Mouse (Mus musculus) myocyte (in vitro differentiated cells): ENCODE measurements around the gene 4931406P16Rik. TPM values are rescaled to one million over a fixed set of nuclear protein-coding genes. Genes with fewer than 3 reads are reported as not detected.

ENCODE experiments used
- H3K27me3 ChIP-seq: one replicate; pipeline ENCODE4 v1.6.1; 2011; ENCODE audit not compliant: control insufficient read depth, insufficient read depth, insufficient read length
- H3K36me3 ChIP-seq: one replicate; pipeline ENCODE4 v1.6.1; 2011; ENCODE audit not compliant: control insufficient read depth, insufficient read depth
- H3K4me2 ChIP-seq: one replicate; pipeline ENCODE4 v1.6.1; 2011; ENCODE audit warnings: low read depth, control low read depth
- H3K4me3 ChIP-seq: one replicate; pipeline ENCODE4 v1.5.1; 2011; ENCODE audit warnings: mild to moderate bottlenecking, control low read depth, moderate library complexity
- H3K79me2 ChIP-seq: one replicate; pipeline ENCODE4 v1.6.1; 2011; ENCODE audit not compliant: control insufficient read depth, insufficient read depth
- H3ac ChIP-seq: one replicate; pipeline ENCODE4 v1.6.1; 2011; ENCODE audit not compliant: control insufficient read depth, insufficient read length
- CEBPB ChIP-seq: IDR thresholded peaks from 2 replicates; pipeline ENCODE4 v1.6.1; 2011; ENCODE audit warnings: mild to moderate bottlenecking, moderate library complexity; ENCODE audit not compliant: poor library complexity, insufficient read depth, severe bottlenecking
- E2F4 ChIP-seq: IDR thresholded peaks from one replicate; pipeline ENCODE4 v1.6.1; 2011; ENCODE audit warnings: mild to moderate bottlenecking, control low read depth, moderate library complexity; ENCODE audit not compliant: insufficient read depth
- MAX ChIP-seq: IDR thresholded peaks from one replicate; pipeline ENCODE4 v1.6.1; 2011; ENCODE audit warnings: low read depth, mild to moderate bottlenecking, control low read depth
- MYOD1 ChIP-seq, 3 experiments: IDR thresholded peaks; one replicate each; pipeline ENCODE4 v1.6.1; 2011; ENCODE audit warnings: control low read depth in 2 of 3, low read depth in 2 of 3, mild to moderate bottlenecking in 2 of 3, moderate library complexity in 1 of 3; ENCODE audit not compliant: insufficient read length in 2 of 3, control insufficient read depth in 1 of 3
- MYOG ChIP-seq, 3 experiments: IDR thresholded peaks; one replicate each; pipeline ENCODE4 v1.6.1; 2011; ENCODE audit warnings: control low read depth in 2 of 3, low read depth in 2 of 3, mild to moderate bottlenecking in 2 of 3; ENCODE audit not compliant: insufficient read length in 2 of 3, control insufficient read depth in 1 of 3, insufficient read depth in 1 of 3
- POLR2A ChIP-seq: IDR thresholded peaks from one replicate; pipeline ENCODE4 v1.6.1; 2011; ENCODE audit warnings: low read depth, mild to moderate bottlenecking, control low read depth, moderate library complexity; ENCODE audit not compliant: insufficient read length
- POLR2AphosphoS2 ChIP-seq: IDR thresholded peaks from one replicate; pipeline ENCODE4 v1.6.1; 2011; ENCODE audit warnings: low read depth, control low read depth; ENCODE audit not compliant: insufficient read length
- REST ChIP-seq: IDR thresholded peaks from one replicate; pipeline ENCODE4 v1.6.1; 2011; ENCODE audit warnings: mild to moderate bottlenecking, control low read depth, moderate library complexity; ENCODE audit not compliant: insufficient read depth, insufficient read length
- SRF ChIP-seq: IDR thresholded peaks from one replicate; pipeline ENCODE4 v1.6.1; 2011; ENCODE audit warnings: low read depth; ENCODE audit not compliant: control insufficient read depth, insufficient read length
- TCF12 ChIP-seq: IDR thresholded peaks from one replicate; pipeline ENCODE4 v1.6.1; 2011; ENCODE audit warnings: mild to moderate bottlenecking, control low read depth; ENCODE audit not compliant: poor library complexity, insufficient read depth, severe bottlenecking
- TCF3 ChIP-seq: IDR thresholded peaks from one replicate; pipeline ENCODE4 v1.6.1; 2011; ENCODE audit warnings: low read depth, control low read depth; ENCODE audit not compliant: insufficient read length
- USF1 ChIP-seq: IDR thresholded peaks from one replicate; pipeline ENCODE4 v1.6.1; 2011; ENCODE audit warnings: low read depth, mild to moderate bottlenecking, control low read depth, moderate library complexity
- polyA plus RNA-seq: library from polyadenylated mRNA; unstranded; fragments of >200 nt; fragmentation: generic; extraction: Trizol; gene quantifications from one replicate; pipeline ENCODE4 v1.2.1, GENCODE M21; 2012; ENCODE audit warnings: missing spikeins

The 4931406P16Rik gene
- polyA plus RNA-seq, 1 experiment: 14.5 TPM

- Histone ChIP-seq H3ac (no peak overlapping the region), H3K4me2 (no peak overlapping the region), H3K36me3 (no peaks in the 10 kb centered on the region), H3K4me3 (no peak overlapping the region), H3K79me2 (peaks cover 90% of the 10 kb centered on the region), H3K27me3 (no peaks in the 10 kb centered on the region)
- TF ChIP-seq E2F4 (no peak), SRF (no peak)
Observed at GRCm38 (mm10) chr7:34292633-34293032, 20.7 kb downstream of the 4931406P16Rik start.

- Histone ChIP-seq H3ac (no peak overlapping the region), H3K36me3 (no peaks in the 10 kb centered on the region), H3K27me3 (no peaks in the 10 kb centered on the region), H3K4me3 (no peak overlapping the region), H3K4me2 (no peak overlapping the region), H3K79me2 (peaks cover 85% of the 10 kb centered on the region)
- TF ChIP-seq TCF12 (no peak), SRF (no peak), POLR2AphosphoS2 (no peak)
Observed at GRCm38 (mm10) chr7:34291265-34291664, 22.1 kb downstream of the 4931406P16Rik start.

GRCm38 (mm10) chr7:34290450-34291151 is 22.8 kb downstream of the 4931406P16Rik start:
- no peak overlapping the region for H3ac ChIP-seq
- no peak for TF ChIP-seq MYOG (IDR thresholded peaks at IDR 0.05; ENCODE audit: control insufficient read depth in 1 of 3, insufficient read depth in 1 of 3, insufficient read length in 2 of 3, low read depth in 2 of 3)
- no peak for TF ChIP-seq TCF3
- TF ChIP-seq POLR2AphosphoS2: no peak
- no peak for TF ChIP-seq MYOD1 (IDR thresholded peaks at IDR 0.05; ENCODE audit: control insufficient read depth in 1 of 3, insufficient read length in 2 of 3, low read depth in 2 of 3)
- no peak for TF ChIP-seq USF1
- no peak for TF ChIP-seq SRF
- TF ChIP-seq E2F4: no peak
- TF ChIP-seq POLR2A: no peak
- no peak for TF ChIP-seq CEBPB
- no peak for TF ChIP-seq REST
- no peak for TF ChIP-seq TCF12
- TF ChIP-seq MAX: no peak
- H3K27me3 ChIP-seq: no peaks in the 10 kb centered on the region
- H3K36me3 ChIP-seq: no peaks in the 10 kb centered on the region
- H3K4me3 ChIP-seq: no peak overlapping the region
- no peak overlapping the region for H3K4me2 ChIP-seq
- peaks cover 80% of the 10 kb centered on the region for H3K79me2 ChIP-seq

- TF ChIP-seq TCF12: no peak
- TF ChIP-seq REST: no peak
- TF ChIP-seq MYOG (IDR thresholded peaks at IDR 0.05; ENCODE audit: control insufficient read depth in 1 of 3, insufficient read depth in 1 of 3, insufficient read length in 2 of 3, low read depth in 2 of 3): peak in 1 of 3 experiments; percentile 49
- TF ChIP-seq POLR2A: no peak
- no peak for TF ChIP-seq POLR2AphosphoS2
- TF ChIP-seq MYOD1 (IDR thresholded peaks at IDR 0.05; ENCODE audit: control insufficient read depth in 1 of 3, insufficient read length in 2 of 3, low read depth in 2 of 3): peak in 2 of 3 experiments; percentile 8 to 53
- no peak for TF ChIP-seq E2F4
- TF ChIP-seq SRF: no peak
- TF ChIP-seq MAX: no peak
- no peak for TF ChIP-seq CEBPB
- peaks cover 66% of the 10 kb centered on the region for H3K79me2 ChIP-seq
- H3K4me2 ChIP-seq: no peak overlapping the region
- H3K36me3 ChIP-seq: peaks cover 6% of the 10 kb centered on the region
- H3ac ChIP-seq: no peak overlapping the region
- no peak overlapping the region for H3K4me3 ChIP-seq
- no peaks in the 10 kb centered on the region for H3K27me3 ChIP-seq
Observed at GRCm38 (mm10) chr7:34277656-34278055, 35.7 kb downstream of the 4931406P16Rik start.

- H3K4me2 ChIP-seq: no peak overlapping the region
- no peak overlapping the region for H3K4me3 ChIP-seq
- no peak overlapping the region for H3ac ChIP-seq
- H3K36me3 ChIP-seq: peaks cover 6% of the 10 kb centered on the region
- peaks cover 75% of the 10 kb centered on the region for H3K79me2 ChIP-seq
- no peaks in the 10 kb centered on the region for H3K27me3 ChIP-seq
- TF ChIP-seq POLR2AphosphoS2 (no peak), CEBPB (no peak), MAX (no peak), REST (no peak), POLR2A (no peak)
Observed at GRCm38 (mm10) chr7:34276066-34276465, 37.3 kb downstream of the 4931406P16Rik start.
